Mouse (Mus musculus): Measurements from ENCODE around the gene Gm266.

The Gm266 gene

GRCm38 (mm10) chr12:111512572-111513063 is 27.0 kb upstream of the Gm266 start:
- ChIA-PET CTCF (interaction anchor here in 2 of 4 experiments (0.6 to 4.1 kb wide), 6 partner anchors 8 to 145 kb away, joined by 3 to 28 read pairs (median 4); no protein-coding TSS in a partner anchor), POLR2A (interaction anchor here in 3 of 4 experiments (0.6 to 4.8 kb wide), 8 partner anchors 8 to 1032 kb away, joined by 3 to 29 read pairs (median 6); partner anchors contain the start of gene Eif5 (in 2 of the 3))

DNA sequence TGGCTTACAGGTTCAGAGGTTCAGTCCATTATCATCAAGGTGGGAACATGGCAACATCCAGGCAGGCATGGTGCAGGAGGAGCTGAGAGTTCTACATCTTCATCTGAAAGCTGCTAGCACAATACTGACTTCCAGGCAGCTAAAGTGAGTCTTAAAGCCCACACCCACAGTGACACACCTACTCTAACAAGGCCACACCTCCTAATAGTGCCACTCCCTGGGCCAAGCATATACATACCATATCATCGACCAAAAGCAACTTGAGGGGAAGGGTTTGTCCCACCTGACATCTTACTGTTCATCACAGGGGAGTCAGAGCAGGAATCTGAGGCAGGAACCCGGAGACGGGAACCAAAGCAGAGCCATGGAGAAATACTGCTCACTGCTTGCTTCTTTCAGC is 22.8 kb upstream of the Gm266 start:
- POLR2A ChIA-PET: interaction anchor here in 3 of 4 experiments (0.6 to 3.5 kb wide), 6 partner anchors 11 to 572 kb away, joined by 3 to 14 read pairs (median 4); partner anchors contain the start of gene Eif5 (in 2 of the 3)
- CTCF ChIA-PET: interaction anchor here (0.6 to 4.4 kb wide), 9 partner anchors 9 to 128 kb away, joined by 3 to 30 read pairs (median 3); no protein-coding TSS in a partner anchor

- ChIA-PET CTCF (interaction anchor here (0.9 to 4.4 kb wide), 9 partner anchors 9 to 233 kb away, joined by 3 to 30 read pairs (median 3); no protein-coding TSS in a partner anchor), POLR2A (interaction anchor here in 2 of 4 experiments (0.6 to 3.5 kb wide), 3 partner anchors 11 to 29 kb away, joined by 3 to 14 read pairs (median 4); partner anchors contain the start of gene Eif5 (in 1 of the 2))
Measured at GRCm38 (mm10) chr12:111507962-111508361, 22.3 kb upstream of the Gm266 start.

DNA sequence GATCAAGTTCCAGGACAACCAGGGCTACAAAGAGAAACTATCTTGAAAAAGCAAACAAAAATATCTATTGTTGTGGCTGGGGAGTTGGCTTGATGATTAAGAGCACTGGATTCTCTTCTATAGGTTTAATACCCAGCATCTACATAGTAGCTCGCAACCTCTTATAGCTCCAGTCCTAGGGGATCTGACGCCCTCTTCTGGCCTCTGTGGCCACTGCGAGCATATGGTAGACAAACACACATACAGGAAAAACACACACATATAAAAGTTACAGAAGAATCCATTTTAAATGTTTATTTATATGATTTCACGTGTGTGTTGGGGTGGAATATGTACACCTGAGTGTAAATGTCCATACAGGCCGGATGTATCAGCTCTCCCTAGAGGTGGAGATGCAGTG is 21.4 kb upstream of the Gm266 start:
- CTCF ChIA-PET: interaction anchor here (0.6 to 5.1 kb wide), 15 partner anchors 10 to 571 kb away, joined by 3 to 81 read pairs (median 4); no protein-coding TSS in a partner anchor

DNA sequence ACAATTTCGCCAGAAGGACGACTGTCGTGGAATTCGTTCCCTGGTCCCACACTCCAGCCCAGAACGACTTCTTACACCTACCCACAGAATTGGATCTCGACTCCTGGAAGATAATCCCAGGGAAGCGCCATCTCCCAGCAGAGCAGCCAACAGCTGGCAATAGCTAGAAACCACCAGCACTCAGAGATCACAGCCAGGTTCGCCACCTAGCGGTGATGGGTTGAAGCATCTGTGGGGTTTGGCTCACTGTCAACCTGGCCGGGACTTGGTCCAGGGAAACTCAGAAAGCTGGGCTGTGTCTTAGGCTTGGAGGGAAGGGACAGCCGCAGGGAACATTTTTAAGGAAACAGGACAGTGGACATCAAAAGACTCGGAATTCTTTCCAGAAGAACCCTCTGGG is 19.3 kb upstream of the Gm266 start:
- ChIA-PET CTCF (interaction anchor here (0.6 to 5.1 kb wide), 67 partner anchors 9 to 466 kb away, joined by 3 to 81 read pairs (median 4); partner anchors contain the start of genes Eif5 (in 2 of the 4), Atp5mpl (in 1 of the 4), Gm266 (in 1 of the 4) and Mark3 (in 1 of the 4)), POLR2A (interaction anchor here (0.7 to 3.7 kb wide), 24 partner anchors 8 to 213 kb away, joined by 3 to 31 read pairs (median 4); partner anchors contain the start of gene Eif5 (in 4 of the 4))

More for the DNA sequence above, 21.4 kb upstream of the Gm266 start:
- POLR2A ChIA-PET: interaction anchor here in 3 of 4 experiments (0.8 to 3.5 kb wide), 6 partner anchors 10 to 33 kb away, joined by 3 to 14 read pairs (median 4); partner anchors contain the start of gene Eif5 (in 3 of the 3)

DNA sequence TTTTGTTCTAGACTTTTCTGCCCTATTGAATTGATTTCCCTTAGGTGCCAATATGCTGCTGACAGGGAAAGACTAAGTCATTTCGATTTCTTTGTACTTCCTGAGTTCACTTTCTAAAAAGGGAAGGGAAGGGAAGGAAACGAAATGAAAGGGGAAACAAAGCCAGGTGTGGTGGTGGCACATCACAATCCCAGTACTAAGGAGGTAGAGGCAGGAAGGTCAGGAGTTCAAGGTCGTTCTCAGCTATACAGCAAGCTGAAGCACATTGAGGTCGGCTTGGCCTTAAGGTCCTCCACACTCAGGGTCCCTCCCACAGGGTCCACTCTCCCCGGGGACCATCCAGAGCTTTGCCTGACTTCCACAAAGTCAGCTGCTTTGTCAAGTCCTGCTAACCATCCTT is 17.9 kb upstream of the Gm266 start:
- POLR2A ChIA-PET: interaction anchor here (0.6 to 3.7 kb wide), 12 partner anchors 10 to 454 kb away, joined by 3 to 31 read pairs (median 4); partner anchors contain the start of gene Eif5 (in 4 of the 4)
- CTCF ChIA-PET: interaction anchor here (0.6 to 5.1 kb wide), 19 partner anchors 11 to 1085 kb away, joined by 3 to 81 read pairs (median 4); no protein-coding TSS in a partner anchor

GRCm38 (mm10) chr12:111503063-111503567 is 17.5 kb upstream of the Gm266 start:
- ChIA-PET CTCF (interaction anchor here (0.5 to 5.1 kb wide), 17 partner anchors 11 to 1084 kb away, joined by 3 to 81 read pairs (median 3); no protein-coding TSS in a partner anchor), POLR2A (interaction anchor here (0.6 to 3.7 kb wide), 8 partner anchors 10 to 193 kb away, joined by 3 to 31 read pairs (median 6); partner anchors contain the start of gene Eif5 (in 3 of the 4))

GRCm38 (mm10) chr12:111500725-111501124 is 15.1 kb upstream of the Gm266 start:
- ChIA-PET POLR2A (interaction anchor here in 2 of 4 experiments (0.6 to 1.5 kb wide), 5 partner anchors 10 to 999 kb away, joined by 3 to 4 read pairs (median 3); partner anchors contain the start of gene Eif5 (in 1 of the 2)), CTCF (interaction anchor here in 3 of 4 experiments (0.6 to 1.6 kb wide), 5 partner anchors 13 to 265 kb away, joined by 3 to 6 read pairs (median 3); no protein-coding TSS in a partner anchor)

- CTCF ChIA-PET: interaction anchor here in 3 of 4 experiments (0.6 to 1.8 kb wide), 9 partner anchors 9 to 1078 kb away, joined by 3 to 7 read pairs (median 4); no protein-coding TSS in a partner anchor
- POLR2A ChIA-PET: interaction anchor here in 2 of 4 experiments (0.6 to 1.5 kb wide), 6 partner anchors 20 to 842 kb away, joined by 3 to 7 read pairs (median 4); partner anchors contain the start of gene Eif5 (in 1 of the 2)
Measured at GRCm38 (mm10) chr12:111499617-111500016, 14.0 kb upstream of the Gm266 start.

DNA sequence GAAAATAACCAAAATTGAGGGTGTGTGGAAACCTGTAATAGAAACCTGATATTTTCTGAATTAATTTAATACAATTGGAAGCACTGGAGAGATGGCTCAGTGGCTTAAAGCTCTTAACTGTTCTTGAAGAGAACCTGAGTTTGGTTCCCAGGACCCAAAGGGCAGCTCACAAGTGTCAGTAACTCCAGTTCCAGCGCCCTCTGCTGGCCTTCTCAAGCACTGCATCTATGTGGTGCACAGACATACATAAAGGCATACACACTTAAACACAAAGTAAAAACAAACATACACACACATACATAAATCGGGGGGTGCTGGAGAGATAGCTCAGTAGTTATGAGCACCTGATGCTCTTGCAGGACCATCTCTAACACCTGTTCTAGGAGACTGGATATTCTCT is 11.5 kb upstream of the Gm266 start:
- CTCF ChIA-PET: interaction anchor here (0.5 to 2.1 kb wide), 36 partner anchors 8 to 219 kb away, joined by 3 to 21 read pairs (median 4); partner anchors contain the start of genes Gm266 (in 3 of the 4), Mark3 (in 1 of the 4) and Tnfaip2 (in 1 of the 4)
- POLR2A ChIA-PET: interaction anchor here in 3 of 4 experiments (0.6 to 1.4 kb wide), 5 partner anchors 11 to 71 kb away, joined by 3 to 5 read pairs (median 4); partner anchors contain the start of gene Gm266 (in 1 of the 3)

GRCm38 (mm10) chr12:111494931-111495330 is 9.3 kb upstream of the Gm266 start:
- ChIA-PET POLR2A (no interaction called here), CTCF (interaction anchor here in 1 of 4 experiments (1.1 kb wide), 1 partner anchor 93 kb away, joined by 3 read pairs; no protein-coding TSS in a partner anchor)

GRCm38 (mm10) chr12:111489261-111489865 is 3.7 kb upstream of the Gm266 start:
- CTCF ChIA-PET: interaction anchor here in 3 of 4 experiments (0.5 to 1.3 kb wide), 4 partner anchors 8 to 237 kb away, joined by 3 to 5 read pairs (median 3); no protein-coding TSS in a partner anchor

DNA sequence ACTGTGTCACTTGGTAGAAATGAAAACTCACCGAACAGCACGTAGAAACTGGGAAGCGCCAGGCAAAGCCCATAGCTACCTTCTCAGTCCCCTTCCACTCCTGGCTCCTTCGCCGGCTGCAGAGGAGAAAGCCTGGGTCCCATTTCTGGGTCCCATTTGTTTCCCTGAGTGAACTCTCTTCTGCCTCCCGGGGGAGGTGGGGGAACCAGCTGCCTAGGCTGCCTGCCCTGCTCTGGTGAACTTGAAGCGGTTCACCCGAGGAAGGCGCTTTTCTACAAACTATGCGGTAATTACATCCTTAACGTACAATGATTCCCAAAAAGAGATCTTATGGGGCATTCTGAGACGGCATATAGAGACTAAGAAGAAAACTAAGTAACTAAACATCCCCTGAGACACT is 832 bp upstream of the Gm266 start:
- POLR2A ChIA-PET: interaction anchor here (0.6 to 1.9 kb wide), 9 partner anchors 10 to 186 kb away, joined by 3 to 5 read pairs (median 3); partner anchors contain the start of gene Ckb (in 1 of the 4)

More at GRCm38 (mm10) chr12:111489261-111489865, 3.7 kb upstream of the Gm266 start:
- POLR2A ChIA-PET: interaction anchor here in 2 of 4 experiments (0.5 to 1.5 kb wide), 3 partner anchors 10 to 126 kb away, joined by 3 to 6 read pairs (median 3); no protein-coding TSS in a partner anchor

GRCm38 (mm10) chr12:111485046-111485651 is 474 bp downstream of the Gm266 start:
- POLR2A ChIA-PET: interaction anchor here in 2 of 4 experiments (0.6 to 1.9 kb wide), 4 partner anchors 9 to 1050 kb away, joined by 3 to 4 read pairs (median 4); no protein-coding TSS in a partner anchor
- CTCF ChIA-PET: interaction anchor here in 3 of 4 experiments (0.6 to 2.5 kb wide), 7 partner anchors 11 to 84 kb away, joined by 3 to 16 read pairs (median 4); no protein-coding TSS in a partner anchor

More for the DNA sequence above, 832 bp upstream of the Gm266 start:
- CTCF ChIA-PET: interaction anchor here in 3 of 4 experiments (0.8 to 2.5 kb wide), 8 partner anchors 10 to 61 kb away, joined by 3 to 16 read pairs (median 5); no protein-coding TSS in a partner anchor

DNA sequence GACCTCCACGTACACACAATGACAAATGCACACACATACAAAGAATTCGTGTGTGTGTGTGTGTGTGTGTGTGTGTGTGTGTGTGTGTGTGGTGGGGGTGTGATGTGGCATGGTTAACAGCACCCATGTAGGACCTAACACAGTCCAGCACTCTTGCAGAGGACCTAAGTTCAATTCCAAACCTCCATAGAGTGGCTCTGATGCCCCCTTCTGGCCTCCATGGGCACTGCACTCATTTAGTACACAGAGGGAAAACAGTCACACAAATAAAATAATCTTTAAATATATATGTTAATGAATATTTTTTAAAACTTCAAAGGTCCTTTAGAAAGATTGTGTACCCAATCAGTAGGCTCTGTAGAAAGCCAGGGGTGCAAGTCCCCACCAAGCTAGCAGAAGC is 5.7 kb downstream of the Gm266 start:
- POLR2A ChIA-PET: interaction anchor here in 1 of 4 experiments (0.6 to 0.9 kb wide), 2 partner anchors 20 to 54 kb away, joined by 3 to 4 read pairs; no protein-coding TSS in a partner anchor
- CTCF ChIA-PET: interaction anchor here (0.6 to 4.3 kb wide), 43 partner anchors 8 to 487 kb away, joined by 3 to 54 read pairs (median 5); partner anchors contain the start of gene Lbhd2 (in 1 of the 4)

- POLR2A ChIA-PET: interaction anchor here in 2 of 4 experiments (0.6 to 1.3 kb wide), 4 partner anchors 10 to 978 kb away, joined by 3 to 5 read pairs (median 4); no protein-coding TSS in a partner anchor
- CTCF ChIA-PET: interaction anchor here (0.7 to 4.3 kb wide), 18 partner anchors 8 to 115 kb away, joined by 3 to 54 read pairs (median 6); partner anchors contain the start of gene Tnfaip2 (in 1 of the 4)
Measured at GRCm38 (mm10) chr12:111478924-111479323, 6.7 kb downstream of the Gm266 start.

All from embryonic stem cell, embryonic (primary cell).